Mouse (Mus musculus): ENCODE results near the gene Stard10. TPM values are rescaled to one million over a fixed set of nuclear protein-coding genes. Genes with fewer than 3 reads are reported as not detected.

Stard10 gene
- polyA plus RNA-seq, 1 experiment: 10.9 TPM

GRCm38 (mm10) chr7:101385331-101385733 lies 68.4 kb downstream of the Stard10 start:
- H3K79me3 ChIP-seq (ENCODE audit: low read depth): no peaks in the 10 kb centered on the region
- H3K36me3 ChIP-seq (ENCODE audit: control insufficient read depth, insufficient read depth): no peaks in the 10 kb centered on the region
- TF ChIP-seq MAX (IDR thresholded peaks at IDR 0.05): no peak
- TF ChIP-seq FOSL1 (IDR thresholded peaks at IDR 0.05; ENCODE audit: insufficient read depth, low read length, poor library complexity, severe bottlenecking): no peak
- no peak for TF ChIP-seq MYOD1 (IDR thresholded peaks at IDR 0.05; ENCODE audit: control insufficient read depth, insufficient read length, low read depth)
- no peak for TF ChIP-seq USF1 (IDR thresholded peaks at IDR 0.05; ENCODE audit: low read depth)
- TF ChIP-seq CTCF (IDR thresholded peaks at IDR 0.05; ENCODE audit: control insufficient read depth, insufficient read depth, insufficient read length): no peak
- no peak for TF ChIP-seq CEBPB (IDR thresholded peaks at IDR 0.05; ENCODE audit: low read depth)
- TF ChIP-seq MYOG (IDR thresholded peaks at IDR 0.05; ENCODE audit: control insufficient read depth, extremely low read depth, insufficient read length): no peak
- H3ac ChIP-seq (ENCODE audit: control insufficient read depth, insufficient read length, low read depth): no peak overlapping the region
- H3K4me3 ChIP-seq (ENCODE audit: insufficient read depth, poor library complexity, severe bottlenecking): no peak overlapping the region
- no peaks in the 10 kb centered on the region for H3K27me3 ChIP-seq (ENCODE audit: control insufficient read depth, insufficient read depth, insufficient read length)
- H3K79me2 ChIP-seq (ENCODE audit: control insufficient read depth, insufficient read depth): no peaks in the 10 kb centered on the region

- no peak overlapping the region for H3K4me3 ChIP-seq (ENCODE audit: insufficient read depth, poor library complexity, severe bottlenecking)
- H3K79me3 ChIP-seq (ENCODE audit: low read depth): no peaks in the 10 kb centered on the region
- TF ChIP-seq CEBPB (IDR thresholded peaks at IDR 0.05; ENCODE audit: low read depth) (no peak), CTCF (IDR thresholded peaks at IDR 0.05; ENCODE audit: control insufficient read depth, insufficient read depth, insufficient read length) (no peak), MAX (IDR thresholded peaks at IDR 0.05) (no peak), FOSL1 (IDR thresholded peaks at IDR 0.05; ENCODE audit: insufficient read depth, low read length, poor library complexity, severe bottlenecking) (no peak)
- no peaks in the 10 kb centered on the region for H3K27me3 ChIP-seq (ENCODE audit: control insufficient read depth, insufficient read depth, insufficient read length)
- no peaks in the 10 kb centered on the region for H3K36me3 ChIP-seq (ENCODE audit: control insufficient read depth, insufficient read depth)
- no peaks in the 10 kb centered on the region for H3K79me2 ChIP-seq (ENCODE audit: control insufficient read depth, insufficient read depth)
- no peak overlapping the region for H3ac ChIP-seq (ENCODE audit: control insufficient read depth, insufficient read length, low read depth)
Measured at GRCm38 (mm10) chr7:101385866-101386452, 69.1 kb downstream of the Stard10 start.

DNA sequence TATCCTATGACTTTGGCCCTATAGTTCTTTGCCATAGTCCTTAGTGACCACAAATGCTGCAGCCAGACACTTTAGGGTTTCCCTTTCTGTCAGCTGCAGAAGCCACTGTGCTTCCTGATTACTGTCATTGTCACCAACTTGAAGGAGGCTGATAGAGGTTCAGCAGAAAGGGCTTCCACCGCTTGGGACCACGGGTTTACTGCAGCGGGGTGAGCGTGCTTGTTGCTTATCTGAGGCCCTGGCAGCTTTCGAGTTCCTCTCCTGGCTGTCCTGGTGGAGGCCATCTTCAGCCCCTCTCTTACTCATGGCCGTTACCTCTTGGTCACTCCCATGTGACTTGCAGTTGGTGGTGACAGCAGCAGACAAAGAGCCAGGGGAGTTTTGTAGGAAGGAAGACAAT lies 72.4 kb downstream of the Stard10 start:
- no peak overlapping the region for H3K4me3 ChIP-seq (ENCODE audit: insufficient read depth, poor library complexity, severe bottlenecking)
- no peaks in the 10 kb centered on the region for H3K36me3 ChIP-seq (ENCODE audit: control insufficient read depth, insufficient read depth)
- H3K79me2 ChIP-seq (ENCODE audit: control insufficient read depth, insufficient read depth): no peaks in the 10 kb centered on the region

DNA sequence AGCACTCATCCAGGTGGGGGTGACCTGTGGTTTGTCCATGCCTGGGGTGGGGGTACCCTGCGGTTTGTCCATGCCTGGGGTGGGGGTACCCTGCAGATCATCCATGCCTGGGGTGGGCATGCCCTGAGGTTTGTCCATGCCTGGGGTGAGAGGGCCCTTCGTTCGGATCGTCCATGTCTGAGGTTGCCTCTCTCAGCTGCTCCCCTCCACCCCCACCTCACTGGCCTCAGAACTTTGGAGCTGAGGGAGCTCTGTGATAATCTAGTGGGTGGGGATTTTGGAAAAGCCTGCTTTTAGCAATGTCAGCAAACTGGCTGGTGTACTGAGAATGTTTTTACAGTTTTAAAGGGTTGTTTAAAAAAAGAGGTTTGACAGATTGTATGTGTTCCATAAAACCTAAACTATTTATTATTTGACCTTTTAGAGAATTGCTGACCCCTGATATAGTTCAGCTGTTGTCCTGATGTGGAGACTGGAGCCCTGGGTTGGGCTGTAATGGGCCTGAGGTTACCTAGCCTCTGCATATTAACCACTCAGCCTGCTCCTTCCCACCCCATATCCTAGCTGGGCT lies 75.1 kb downstream of the Stard10 start:
- H3ac ChIP-seq (ENCODE audit: control insufficient read depth, insufficient read length, low read depth): no peak overlapping the region
- TF ChIP-seq USF1 (IDR thresholded peaks at IDR 0.05; ENCODE audit: low read depth) (no peak), FOSL1 (IDR thresholded peaks at IDR 0.05; ENCODE audit: insufficient read depth, low read length, poor library complexity, severe bottlenecking) (no peak), CTCF (IDR thresholded peaks at IDR 0.05; ENCODE audit: control insufficient read depth, insufficient read depth, insufficient read length) (no peak), MYOG (IDR thresholded peaks at IDR 0.05; ENCODE audit: control insufficient read depth, extremely low read depth, insufficient read length) (no peak), CEBPB (IDR thresholded peaks at IDR 0.05; ENCODE audit: low read depth) (no peak), MYOD1 (IDR thresholded peaks at IDR 0.05; ENCODE audit: control insufficient read depth, insufficient read length, low read depth) (no peak), MAX (IDR thresholded peaks at IDR 0.05) (no peak)
- no peaks in the 10 kb centered on the region for H3K79me2 ChIP-seq (ENCODE audit: control insufficient read depth, insufficient read depth)
- H3K4me3 ChIP-seq (ENCODE audit: insufficient read depth, poor library complexity, severe bottlenecking): no peak overlapping the region
- no peaks in the 10 kb centered on the region for H3K79me3 ChIP-seq (ENCODE audit: low read depth)
- no peaks in the 10 kb centered on the region for H3K36me3 ChIP-seq (ENCODE audit: control insufficient read depth, insufficient read depth)
- H3K27me3 ChIP-seq (ENCODE audit: control insufficient read depth, insufficient read depth, insufficient read length): no peaks in the 10 kb centered on the region

More for the DNA sequence above, 72.4 kb downstream of the Stard10 start:
- TF ChIP-seq CEBPB (IDR thresholded peaks at IDR 0.05; ENCODE audit: low read depth) (no peak), USF1 (IDR thresholded peaks at IDR 0.05; ENCODE audit: low read depth) (no peak), MAX (IDR thresholded peaks at IDR 0.05) (no peak), CTCF (IDR thresholded peaks at IDR 0.05; ENCODE audit: control insufficient read depth, insufficient read depth, insufficient read length) (no peak), FOSL1 (IDR thresholded peaks at IDR 0.05; ENCODE audit: insufficient read depth, low read length, poor library complexity, severe bottlenecking) (no peak), MYOG (IDR thresholded peaks at IDR 0.05; ENCODE audit: control insufficient read depth, extremely low read depth, insufficient read length) (no peak), MYOD1 (IDR thresholded peaks at IDR 0.05; ENCODE audit: control insufficient read depth, insufficient read length, low read depth) (no peak)
- Histone ChIP-seq H3K79me3 (ENCODE audit: low read depth) (no peaks in the 10 kb centered on the region), H3ac (ENCODE audit: control insufficient read depth, insufficient read length, low read depth) (no peak overlapping the region), H3K27me3 (ENCODE audit: control insufficient read depth, insufficient read depth, insufficient read length) (no peaks in the 10 kb centered on the region)

GRCm38 (mm10) chr7:101393015-101393414 lies 76.1 kb downstream of the Stard10 start:
- H3K79me2 ChIP-seq (ENCODE audit: control insufficient read depth, insufficient read depth): no peaks in the 10 kb centered on the region
- H3ac ChIP-seq (ENCODE audit: control insufficient read depth, insufficient read length, low read depth): no peak overlapping the region
- no peak overlapping the region for H3K4me3 ChIP-seq (ENCODE audit: insufficient read depth, poor library complexity, severe bottlenecking)
- TF ChIP-seq USF1 (IDR thresholded peaks at IDR 0.05; ENCODE audit: low read depth) (no peak), MYOG (IDR thresholded peaks at IDR 0.05; ENCODE audit: control insufficient read depth, extremely low read depth, insufficient read length) (no peak), CEBPB (IDR thresholded peaks at IDR 0.05; ENCODE audit: low read depth) (no peak), MAX (IDR thresholded peaks at IDR 0.05) (no peak)
- H3K36me3 ChIP-seq (ENCODE audit: control insufficient read depth, insufficient read depth): no peaks in the 10 kb centered on the region
- no peaks in the 10 kb centered on the region for H3K27me3 ChIP-seq (ENCODE audit: control insufficient read depth, insufficient read depth, insufficient read length)
- H3K79me3 ChIP-seq (ENCODE audit: low read depth): no peaks in the 10 kb centered on the region

Data from C2C12 (cell line).